Mouse (Mus musculus) frontal cortex, adult (tissue): Measurements from ENCODE around the gene Ssbp2.

Source experiments
- ATAC-seq: cut with Nextera tagmentation; 2 replicates; pipeline ENCODE4 v1.9.2; 2017; ENCODE audit warnings: mild to moderate bottlenecking, moderate library complexity, mixed read lengths; ENCODE audit not compliant: low TSS enrichment

Gene Ssbp2

DNA sequence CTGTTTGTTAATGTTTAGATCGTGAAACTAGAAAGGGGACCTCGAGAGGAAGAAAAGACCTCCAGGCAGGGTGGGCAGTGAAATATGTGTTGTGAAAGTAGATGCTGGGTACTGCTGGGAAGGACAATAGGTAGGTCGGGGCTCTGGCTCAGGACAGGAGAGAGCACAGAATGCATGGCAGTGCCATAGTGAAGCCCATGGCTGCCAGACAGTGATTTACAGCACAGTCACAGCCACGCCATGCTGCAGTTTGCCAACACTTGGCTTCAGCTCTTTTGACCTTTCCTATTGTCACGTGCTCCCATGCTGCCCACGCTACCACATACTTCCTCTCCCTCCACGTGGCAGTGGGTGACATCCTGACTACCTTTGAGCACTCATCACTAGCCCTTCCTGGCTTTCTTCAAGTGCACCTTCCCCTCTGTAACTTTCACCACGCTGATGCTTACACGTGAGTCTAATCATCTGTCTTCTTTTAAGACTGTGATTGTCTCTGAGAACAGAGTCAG is 171.3 kb downstream of the Ssbp2 start:
- no peak for ATAC-seq

DNA sequence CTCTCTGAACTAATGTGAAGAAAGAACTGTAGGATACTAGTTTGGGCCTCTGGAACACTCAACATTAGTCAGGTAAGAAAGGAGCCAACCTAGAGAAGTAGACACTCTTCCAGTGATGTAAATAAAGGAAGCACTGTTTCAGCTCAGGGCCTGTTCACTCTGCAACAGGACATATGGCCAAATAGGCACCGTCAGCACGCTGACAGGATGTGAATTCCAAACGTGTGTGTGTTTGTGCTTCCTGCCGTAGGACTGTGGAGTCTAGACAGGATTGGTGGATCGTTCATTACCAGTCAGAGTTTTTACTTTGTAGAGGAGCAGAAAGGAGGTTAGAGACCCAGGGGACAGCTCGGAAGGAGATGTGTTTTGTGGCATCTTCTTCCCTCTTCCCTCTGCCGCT is 174.0 kb downstream of the Ssbp2 start:
- peak; percentile 47 for ATAC-seq

DNA sequence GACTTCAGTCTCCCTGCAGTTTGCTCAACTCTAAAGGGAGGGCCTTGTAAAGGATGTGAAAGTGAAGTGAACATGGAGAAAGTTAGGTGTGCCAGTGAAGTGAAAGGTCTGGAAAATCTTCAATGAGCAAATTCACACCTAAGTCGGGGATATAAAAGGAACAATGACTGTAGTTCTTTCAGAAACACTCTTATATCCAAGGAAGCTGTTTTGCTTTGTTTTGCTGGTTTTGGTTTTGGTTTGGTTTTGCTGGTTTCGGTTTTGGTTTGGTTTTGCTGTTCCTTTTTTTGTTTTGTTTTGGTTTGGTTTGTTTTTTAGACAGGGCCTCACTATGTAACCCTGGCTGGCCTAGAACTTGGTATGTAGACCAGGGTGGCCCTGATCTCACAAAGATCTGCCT is 175.9 kb downstream of the Ssbp2 start:
- ATAC-seq = no peak

DNA sequence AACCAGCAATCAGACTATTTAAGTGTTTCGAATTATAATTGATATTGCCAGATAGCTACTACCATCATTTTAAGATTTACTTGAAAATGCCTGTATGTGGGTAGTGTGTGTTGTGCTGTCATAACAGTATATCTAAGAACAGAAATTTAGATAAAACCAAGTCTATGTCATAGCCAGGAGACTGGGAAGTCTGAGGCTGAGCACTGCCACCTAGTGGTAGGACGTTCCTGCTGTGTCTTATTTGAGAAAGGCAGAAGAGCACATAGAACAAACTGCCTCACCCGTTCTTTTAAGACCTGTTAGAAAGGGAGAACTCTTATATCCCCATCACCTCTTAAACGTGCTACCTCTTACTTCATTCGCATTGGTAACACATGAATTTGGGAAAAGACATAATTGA is 176.7 kb downstream of the Ssbp2 start:
- peak; percentile 92 for ATAC-seq

DNA sequence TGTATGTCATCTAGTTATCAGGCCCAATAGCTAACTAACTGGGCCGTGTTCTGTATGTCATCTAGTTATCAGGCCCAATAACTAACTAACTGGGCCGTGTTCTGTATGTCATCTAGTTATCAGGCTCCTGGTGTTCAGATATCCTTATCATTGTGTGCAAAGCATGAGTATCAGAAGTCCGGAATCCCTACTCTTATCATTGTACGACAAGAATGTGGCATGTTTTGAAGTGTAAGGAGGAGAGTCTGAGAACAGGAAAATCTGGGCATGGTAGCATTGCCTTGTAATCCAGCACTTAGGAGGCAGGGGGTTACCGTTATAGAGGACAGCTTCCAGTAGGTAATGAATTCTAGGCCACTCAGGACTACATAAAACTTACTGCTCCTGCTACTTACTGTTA is 178.8 kb downstream of the Ssbp2 start:
- ATAC-seq = no peak

DNA sequence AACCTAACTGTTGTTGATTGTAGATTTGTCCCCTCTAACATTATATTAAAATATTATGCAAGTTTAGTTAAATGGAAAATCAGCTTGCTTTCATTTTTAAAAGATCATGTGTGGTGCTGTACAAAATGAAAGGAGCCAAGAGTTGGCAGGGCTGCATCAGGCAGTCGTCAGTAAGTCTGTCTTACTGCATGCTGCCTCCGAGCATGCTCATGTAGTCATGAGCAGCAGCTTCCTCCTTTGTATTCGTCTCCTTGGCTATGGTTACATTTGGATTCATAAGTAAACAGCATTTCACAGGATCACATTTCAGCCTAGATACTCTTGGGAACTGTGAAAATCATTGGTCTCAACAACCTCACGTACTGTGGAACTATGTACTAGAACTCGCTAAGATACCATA is 180.1 kb downstream of the Ssbp2 start:
- ATAC-seq = no peak

DNA sequence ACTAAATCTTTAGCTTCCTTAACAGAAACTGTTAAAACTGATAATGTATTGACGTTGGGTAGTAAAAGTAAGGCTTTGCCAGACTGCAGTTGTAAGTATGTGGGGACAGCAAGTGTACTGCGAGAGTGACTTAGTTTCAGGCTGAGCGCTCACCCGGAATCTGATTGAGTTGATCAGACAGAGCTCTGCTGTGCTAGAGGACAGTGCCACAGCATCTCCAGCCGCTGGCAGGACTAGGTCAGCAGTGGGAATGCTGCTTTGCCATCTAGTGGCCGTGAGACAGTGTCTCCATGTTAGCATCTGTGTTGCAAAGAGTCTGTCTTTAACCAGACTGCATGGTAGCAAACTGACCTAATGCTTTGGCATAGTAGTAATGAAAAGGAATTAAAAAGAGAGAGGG is 188.2 kb downstream of the Ssbp2 start:
- ATAC-seq = peak; percentile 95

DNA sequence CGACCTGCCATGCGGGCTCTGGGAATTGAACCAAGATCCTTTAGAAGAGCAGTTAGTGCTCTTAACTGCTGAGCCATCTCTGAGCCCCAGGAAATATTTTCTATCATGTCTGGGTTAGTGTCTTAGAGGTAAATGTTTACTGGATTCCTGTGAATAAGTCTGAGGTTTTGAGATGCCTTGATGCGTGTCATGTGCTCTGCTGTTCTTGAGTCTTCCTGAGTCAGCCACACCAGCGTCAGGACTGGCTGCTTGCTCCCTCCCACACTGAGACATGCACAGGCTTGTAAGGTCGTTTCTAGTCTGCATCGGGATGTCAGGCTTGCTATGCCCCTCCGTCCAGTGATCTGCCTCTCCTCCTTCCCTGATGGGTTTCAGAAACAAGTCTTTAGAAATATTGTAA is 189.8 kb downstream of the Ssbp2 start:
- ATAC-seq = peak; percentile 58

DNA sequence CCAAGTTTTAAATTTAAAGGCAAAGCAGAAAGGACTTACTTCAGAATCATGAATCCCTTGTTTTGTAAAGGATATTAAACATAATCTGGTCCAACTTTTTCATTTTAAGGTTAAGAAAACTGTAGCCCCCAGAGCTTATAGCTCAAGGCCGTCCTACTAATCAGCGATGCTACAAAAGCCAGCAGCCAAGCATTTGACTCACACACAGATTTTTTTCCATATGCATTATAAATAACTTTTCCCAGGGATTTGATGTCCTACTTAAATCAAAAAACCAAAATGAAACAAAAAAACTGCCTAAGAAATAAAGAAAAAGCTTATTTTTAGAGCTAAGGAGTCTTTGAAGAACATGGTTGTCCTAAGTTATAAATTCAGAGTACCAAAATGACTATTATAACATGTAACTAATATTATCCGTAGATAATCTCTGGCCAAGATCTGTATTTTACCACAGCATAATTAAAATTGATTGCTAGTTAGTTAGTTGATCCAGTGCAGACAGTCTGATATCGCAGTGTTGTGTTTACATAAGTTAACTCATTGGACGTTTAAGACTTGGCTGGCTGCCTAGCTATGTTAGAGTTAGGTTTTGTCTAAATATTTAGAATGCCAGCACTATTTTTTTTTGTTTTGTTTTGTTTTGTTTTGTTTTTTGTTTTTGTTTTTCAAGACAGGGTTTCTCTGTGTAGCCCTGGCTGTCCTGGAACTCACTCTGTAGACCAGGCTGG is 201.1 kb downstream of the Ssbp2 start:
- ATAC-seq = peak; percentile 90

DNA sequence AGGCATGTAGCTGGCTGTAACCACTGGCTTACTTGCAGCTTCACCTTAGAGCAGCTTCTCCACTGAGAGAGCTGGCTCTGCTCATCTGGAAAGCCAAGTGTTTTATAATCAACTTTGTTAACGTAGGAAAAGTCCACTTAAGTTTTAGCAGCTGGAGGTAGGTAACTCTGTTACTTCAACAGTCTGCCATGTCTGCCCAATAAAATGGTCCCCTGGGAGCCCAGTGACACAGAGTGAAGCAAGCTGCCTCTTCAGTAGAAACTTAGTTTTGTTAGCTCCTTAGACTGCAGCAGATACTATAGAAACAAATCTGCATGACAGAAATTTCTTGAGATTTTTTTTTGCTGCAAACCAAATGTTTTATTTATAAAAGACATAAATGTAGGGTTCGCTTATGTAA is 202.7 kb downstream of the Ssbp2 start:
- ATAC-seq = no peak

DNA sequence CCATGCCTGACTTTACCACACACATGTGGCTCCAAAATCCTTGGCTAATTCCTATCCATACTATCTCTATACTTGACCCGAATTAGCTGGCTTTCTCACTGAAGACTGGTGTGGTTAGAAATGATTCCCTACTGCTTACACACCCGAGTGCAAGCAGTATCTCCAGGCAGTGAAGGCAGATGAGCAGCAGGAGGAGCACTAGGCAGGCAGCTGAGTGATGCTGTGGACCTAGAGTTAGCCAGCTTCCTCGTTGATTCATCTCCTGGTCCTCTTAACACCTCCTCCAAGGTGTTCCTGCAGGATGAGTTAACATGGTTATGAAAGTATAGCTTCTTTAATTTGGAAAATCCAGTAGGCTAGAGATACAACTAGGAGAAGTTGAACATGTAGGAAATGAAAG is 213.2 kb downstream of the Ssbp2 start:
- peak; percentile 97 for ATAC-seq

DNA sequence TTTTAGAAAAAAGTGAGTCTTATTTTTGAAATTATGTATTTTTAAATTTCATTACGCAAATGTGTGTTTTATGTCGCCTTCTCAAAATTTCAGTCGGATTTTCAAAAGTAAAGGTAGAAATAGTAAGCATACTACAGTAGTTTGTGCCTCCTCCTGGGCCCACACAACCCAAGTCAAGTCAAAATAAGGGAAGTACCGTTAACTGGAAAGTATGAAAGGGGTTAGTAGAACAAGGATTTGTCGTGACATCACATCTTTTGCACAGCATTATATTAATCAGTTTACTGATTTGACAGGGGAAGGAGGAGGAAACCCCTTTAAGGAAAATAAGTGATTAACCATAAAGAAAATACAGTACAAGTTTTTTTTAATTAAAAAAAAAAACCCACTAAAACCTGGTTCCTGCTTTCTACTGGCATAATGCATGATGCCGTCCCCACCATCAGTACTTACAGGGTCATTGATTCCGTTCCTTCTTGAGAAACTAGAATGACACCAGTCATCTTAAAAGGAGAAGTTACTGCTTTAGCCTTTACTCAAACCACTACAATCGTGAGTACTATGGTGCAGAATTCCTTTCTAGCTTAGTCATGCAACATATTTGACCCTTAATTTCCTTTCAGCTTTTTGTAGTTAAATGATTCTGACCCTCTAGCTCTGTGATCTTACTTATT is 220.8 kb downstream of the Ssbp2 start:
- ATAC-seq = no peak

DNA sequence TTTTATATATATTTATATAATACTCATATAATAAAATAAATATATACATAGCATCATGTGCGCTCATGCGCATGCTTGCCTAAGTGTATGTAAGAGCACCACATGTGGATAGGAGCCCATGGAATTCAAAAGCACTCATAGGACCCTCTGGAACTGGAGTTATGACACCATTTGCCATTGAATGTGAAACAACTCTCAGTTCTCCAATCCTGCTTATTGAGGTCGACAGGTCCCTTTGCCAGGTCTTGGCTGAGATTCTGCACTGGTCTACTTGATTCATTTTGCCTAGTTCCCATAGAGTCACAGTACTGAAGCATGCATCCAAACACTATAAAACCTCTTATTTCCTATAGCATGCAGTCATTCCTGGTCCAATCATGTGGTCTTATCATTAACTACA is 221.4 kb downstream of the Ssbp2 start:
- ATAC-seq = no peak

DNA sequence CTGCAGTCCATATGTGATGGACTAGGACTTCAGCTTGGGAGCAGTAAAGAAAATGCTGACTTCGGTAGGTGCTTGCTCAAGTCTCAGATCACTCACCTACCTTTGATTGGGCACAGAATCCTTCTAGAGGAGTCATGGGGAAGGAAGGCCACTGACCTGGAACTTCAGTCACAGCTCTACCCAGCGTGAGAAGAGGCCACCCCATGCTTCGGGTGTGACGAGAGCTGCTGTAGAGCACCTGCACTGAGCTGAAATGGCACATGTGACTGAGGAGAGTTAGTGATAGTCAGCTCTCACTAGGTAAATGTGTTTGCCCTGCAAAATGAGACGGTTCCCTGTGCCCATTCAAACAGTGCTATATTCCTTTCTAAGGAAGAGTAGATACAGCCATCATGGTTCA is 230.0 kb downstream of the Ssbp2 start:
- no peak for ATAC-seq

DNA sequence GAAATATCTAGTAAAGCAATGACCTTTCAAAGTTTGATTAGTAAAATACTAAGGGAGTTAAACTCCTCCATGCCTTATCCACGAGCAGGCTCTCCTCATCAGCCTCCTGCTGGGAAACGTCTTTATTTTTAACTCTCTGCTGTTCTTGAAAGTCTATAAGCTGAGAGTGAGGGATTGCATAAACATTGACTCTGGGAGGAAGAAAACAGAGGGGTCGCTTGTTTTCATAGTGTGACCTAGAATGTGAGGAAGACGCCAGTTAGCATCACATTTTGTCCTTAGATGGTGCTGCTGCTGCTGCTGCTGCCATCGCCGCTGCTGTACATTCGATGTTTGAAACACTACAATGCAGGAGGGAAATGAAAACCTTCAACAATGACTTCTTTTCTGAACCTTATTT is 233.5 kb downstream of the Ssbp2 start:
- ATAC-seq = no peak

DNA sequence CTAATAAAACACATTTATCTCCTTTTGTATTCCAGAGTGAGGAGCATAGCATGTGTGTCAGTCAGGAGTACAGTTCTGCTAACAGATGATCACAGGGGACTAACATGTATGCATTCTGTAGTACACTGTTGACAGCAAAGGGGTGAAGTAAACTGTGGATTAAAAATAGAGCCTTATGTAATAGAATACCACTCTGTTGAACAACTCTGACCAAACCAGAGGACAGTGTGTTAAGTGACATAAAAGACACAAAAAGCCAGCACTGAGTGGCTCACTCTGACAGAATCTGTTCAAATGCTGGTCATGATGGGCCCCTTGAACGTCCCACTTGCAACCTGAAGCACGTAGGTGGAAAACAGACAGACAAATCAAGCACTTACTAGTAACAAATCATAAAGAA is 235.3 kb downstream of the Ssbp2 start:
- no peak for ATAC-seq

DNA sequence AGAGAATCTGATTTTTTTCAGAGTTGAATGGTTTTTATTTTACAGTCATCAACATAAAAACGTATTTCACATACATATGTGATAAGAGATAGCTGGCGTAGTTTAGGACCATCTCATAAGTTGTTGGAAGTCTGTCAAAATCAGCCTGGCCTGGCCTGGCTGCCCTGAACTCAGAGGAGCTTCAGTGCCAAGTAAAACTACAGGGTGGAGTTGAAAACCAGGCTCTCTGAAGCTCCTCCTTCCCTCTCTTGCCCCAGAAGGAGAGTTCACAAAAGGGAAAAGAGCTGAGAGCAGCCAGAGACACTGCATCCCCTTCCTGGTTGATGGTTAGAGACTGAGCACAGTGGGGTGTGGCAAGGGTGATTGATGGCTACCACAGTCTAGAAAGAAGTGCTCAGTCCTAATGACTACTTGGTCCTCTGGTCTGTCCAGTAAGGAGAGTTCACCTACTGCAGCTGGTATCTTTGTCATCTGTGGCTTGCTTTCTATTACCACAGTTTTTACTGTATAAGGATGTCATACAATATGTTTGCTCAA is 236.1 kb downstream of the Ssbp2 start:
- no peak for ATAC-seq

DNA sequence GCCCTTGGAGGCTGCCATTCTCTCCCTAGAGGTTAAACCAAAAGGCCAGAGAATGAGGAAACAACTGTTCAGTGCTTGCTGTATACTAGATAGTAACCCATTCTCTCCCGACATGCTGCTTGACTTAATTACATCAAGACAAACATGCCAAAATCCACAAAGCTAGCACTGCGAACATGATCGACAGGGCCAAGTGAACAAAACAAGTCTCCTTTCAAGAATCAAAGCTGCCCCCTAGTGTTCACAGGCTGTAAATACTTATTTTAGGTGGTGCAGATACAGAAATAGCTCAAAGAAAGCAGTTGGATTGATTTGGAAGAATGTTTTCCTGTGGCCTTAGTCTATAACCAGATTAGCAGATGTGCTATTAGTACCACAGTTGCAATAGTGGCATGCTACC is 236.9 kb downstream of the Ssbp2 start:
- peak; percentile 48; the same call in 1 of the 2 replicates for ATAC-seq

DNA sequence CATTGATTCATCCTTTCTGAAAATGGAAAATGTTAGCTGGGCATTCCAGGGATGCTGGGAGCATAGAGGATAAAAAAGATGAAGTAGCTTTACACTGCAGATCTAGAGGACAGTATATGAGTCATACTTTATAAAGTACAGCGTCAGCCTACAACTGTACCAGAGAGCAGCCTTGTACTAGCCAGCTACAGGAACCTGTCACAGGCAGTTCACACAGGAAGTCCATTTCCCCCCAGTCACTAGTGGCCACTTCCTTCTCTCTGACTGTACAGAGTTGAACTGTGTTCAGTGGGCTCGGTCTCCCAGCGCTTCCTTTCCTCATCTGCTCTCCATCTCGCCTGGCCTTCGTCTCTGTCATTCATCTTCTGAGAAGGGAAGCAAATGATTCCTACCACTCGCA is 242.3 kb downstream of the Ssbp2 start:
- ATAC-seq = peak; percentile 74

DNA sequence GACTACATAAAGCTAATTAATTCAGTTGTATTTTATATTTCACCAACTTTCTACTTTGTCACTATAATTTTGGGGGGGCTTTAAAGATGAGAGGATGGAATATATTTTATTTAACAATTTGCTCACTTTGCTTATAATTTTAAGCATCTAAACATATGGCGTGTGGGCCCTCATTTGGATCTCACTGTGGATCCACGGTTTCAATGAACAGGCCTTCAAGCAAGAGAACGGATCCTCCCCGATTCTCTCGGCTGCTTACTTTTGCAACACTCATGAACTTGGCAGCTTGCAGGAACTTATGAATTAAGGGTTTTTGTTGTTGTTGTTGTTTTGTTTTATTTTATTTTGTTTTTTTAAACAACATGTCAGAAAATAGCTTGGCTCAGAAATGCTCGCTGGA is 259.4 kb downstream of the Ssbp2 start:
- ATAC-seq = peak; percentile 64

DNA sequence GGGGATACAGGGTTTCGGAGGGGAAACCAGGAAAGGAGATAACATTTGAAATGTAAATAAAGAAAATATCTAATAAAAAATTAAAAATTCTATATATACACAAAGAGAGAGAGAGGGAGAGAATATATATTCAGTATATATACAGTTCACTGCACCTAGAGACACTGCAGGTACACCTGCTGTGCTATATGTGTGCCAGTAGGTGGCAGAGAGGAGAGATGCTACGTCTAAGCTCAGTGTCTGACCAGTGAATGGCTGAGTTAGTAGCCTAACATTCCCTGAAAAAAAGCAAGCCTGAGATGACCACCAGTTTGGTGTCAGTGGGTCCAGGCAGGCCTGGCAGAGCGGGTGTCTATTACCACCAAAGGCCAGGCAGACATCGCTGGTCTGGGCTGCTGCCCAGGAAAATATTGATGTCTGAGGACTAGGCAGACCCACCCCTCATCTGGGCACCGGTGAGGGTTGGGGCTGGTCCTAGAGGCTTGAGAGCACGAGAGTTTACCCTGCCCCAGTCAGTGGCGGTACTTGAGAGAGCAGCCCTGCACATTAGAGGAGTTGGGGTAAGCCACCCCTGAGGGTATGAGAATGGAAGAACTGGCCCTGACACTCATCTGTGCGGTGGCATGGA is 263.1 kb downstream of the Ssbp2 start:
- peak; percentile 76 for ATAC-seq

DNA sequence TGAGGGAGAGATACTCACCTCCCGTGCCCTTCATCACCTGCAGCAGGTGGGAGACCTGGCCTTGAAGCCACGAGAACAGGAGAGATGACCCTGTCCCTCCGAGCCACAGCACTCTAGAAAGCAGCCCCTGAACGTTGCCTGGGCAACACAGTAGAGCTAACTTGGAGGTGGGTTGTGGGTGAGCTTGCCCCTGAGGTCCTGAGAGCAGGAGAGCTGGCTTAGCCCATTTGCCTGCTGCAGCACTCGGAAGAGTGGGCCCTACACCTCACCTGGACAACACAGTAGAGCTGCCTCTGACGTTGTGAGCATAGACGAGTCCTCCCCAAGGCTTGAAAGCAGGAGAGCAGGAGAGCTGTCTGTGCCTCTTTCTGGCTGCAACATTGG is 263.6 kb downstream of the Ssbp2 start:
- ATAC-seq = no peak

DNA sequence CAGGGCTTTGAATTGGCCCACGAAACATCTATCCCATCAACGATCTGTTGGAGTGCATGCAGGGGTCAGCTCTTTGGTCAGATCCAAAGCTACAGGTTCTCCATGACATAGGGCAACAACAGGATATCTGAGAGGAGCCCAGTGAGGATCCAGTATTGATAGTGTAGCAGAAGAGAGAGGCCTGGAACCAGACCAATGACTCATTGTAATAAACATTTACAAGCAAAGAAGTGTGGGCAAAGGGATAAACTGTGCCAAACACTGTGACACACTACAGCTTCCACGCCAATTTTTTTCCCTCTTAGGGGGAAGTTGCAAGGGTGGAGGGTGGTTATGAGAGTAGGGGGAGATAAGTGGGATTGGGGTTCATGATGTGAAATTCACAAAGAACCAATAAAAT is 264.1 kb downstream of the Ssbp2 start:
- ATAC-seq = no peak
